ENCODE assay signal across 28 mouse cellular contexts in genomic region chr1:192621843-192622242, GRCm38 (mm10).
"Had no signal": no experiment of that assay in that cellular context is flagged by ENCODE, and none has a peak within 500 bp of the region (broad histone marks: within the 10 kb centered on the region; RNA-seq: fewer than 3 reads in every experiment).

No protein-coding gene starts in this region.

- DNase-seq: left cerebral cortex, postnatal 4 days; liver; liver, embryonic 13.5 days; liver, postnatal 0 days; lung, adult 18-20 months; lung, adult 2 months; lung, embryonic 14.5 days; lung, postnatal 10 days; lung, postnatal 14 days; lung, postnatal 36 days; lung, postnatal 4 days; midbrain, embryonic 14.5 days had no signal

- H3K4me3 ChIP-seq: limb, embryonic 10.5 days; limb, embryonic 12.5 days; limb, embryonic 13.5 days; limb, embryonic 15.5 days; liver, embryonic 12.5 days; liver, embryonic 13.5 days; liver, embryonic 15.5 days; lung, embryonic 15.5 days; midbrain, embryonic 10.5 days; midbrain, embryonic 12.5 days; midbrain, embryonic 13.5 days; midbrain, embryonic 15.5 days; myocyte; neural tube, embryonic 12.5 days had no signal

- H3K9me3 ChIP-seq: limb, embryonic 10.5 days; limb, embryonic 12.5 days; liver, embryonic 12.5 days; liver, embryonic 13.5 days; liver, embryonic 15.5 days; lung, embryonic 15.5 days; midbrain, embryonic 12.5 days; midbrain, embryonic 15.5 days; neural tube, embryonic 12.5 days had no signal

- H3K27me3 ChIP-seq: limb, embryonic 12.5 days; limb, embryonic 13.5 days; limb, embryonic 15.5 days; liver, embryonic 12.5 days; liver, embryonic 13.5 days; liver, embryonic 15.5 days; lung, embryonic 15.5 days; megakaryocyte, embryonic 14.5 days; midbrain, embryonic 12.5 days; midbrain, embryonic 13.5 days; midbrain, embryonic 15.5 days; neural tube, embryonic 12.5 days had no signal

- H3K27ac ChIP-seq: limb, embryonic 10.5 days; limb, embryonic 12.5 days; limb, embryonic 13.5 days; limb, embryonic 15.5 days; liver, embryonic 12.5 days; liver, embryonic 13.5 days; liver, embryonic 14.5 days; liver, embryonic 15.5 days; lung, embryonic 15.5 days; macrophage; midbrain, embryonic 10.5 days; midbrain, embryonic 12.5 days; midbrain, embryonic 13.5 days; midbrain, embryonic 15.5 days; neural tube, embryonic 12.5 days had no signal

- H3K4me1 ChIP-seq: limb, embryonic 10.5 days; limb, embryonic 12.5 days; limb, embryonic 13.5 days; limb, embryonic 15.5 days; liver, embryonic 12.5 days; liver, embryonic 13.5 days; liver, embryonic 15.5 days; lung, embryonic 15.5 days; megakaryocyte, embryonic 14.5 days; midbrain, embryonic 10.5 days; midbrain, embryonic 12.5 days; midbrain, embryonic 13.5 days; midbrain, embryonic 15.5 days; neural tube, embryonic 12.5 days had no signal

- H3K36me3 ChIP-seq: limb, embryonic 10.5 days; limb, embryonic 12.5 days; limb, embryonic 13.5 days; limb, embryonic 15.5 days; liver, embryonic 12.5 days; liver, embryonic 13.5 days; liver, embryonic 15.5 days; lung, embryonic 15.5 days; midbrain, embryonic 10.5 days; midbrain, embryonic 12.5 days; midbrain, embryonic 13.5 days; midbrain, embryonic 15.5 days; neural tube, embryonic 12.5 days had no signal
